ENCODE assay signal across 18 mouse cellular contexts in genomic region chr7:139855261-139855660, GRCm38 (mm10). TPM values are rescaled to one million over a fixed set of nuclear protein-coding genes. Genes with fewer than 3 reads are reported as not detected.
"Had no signal": no experiment of that assay in that cellular context is flagged by ENCODE, and none has a peak within 500 bp of the region (broad histone marks: within the 10 kb centered on the region; RNA-seq: fewer than 3 reads in every experiment).

No protein-coding gene starts in this region.

- DNase-seq: kidney, adult 9 months; kidney, postnatal 14 days; kidney, postnatal 4 days; left cerebral cortex, postnatal 4 days; liver, postnatal 0 days; lung, embryonic 14.5 days; thymus, adult 2 months; thymus, postnatal 14 days; thymus, postnatal 4 days had no signal

- H3K27ac ChIP-seq: limb, embryonic 12.5 days; limb, embryonic 15.5 days; liver, embryonic 14.5 days; macrophage; midbrain, embryonic 12.5 days; stomach, postnatal 0 days had no signal

- H3K36me3 ChIP-seq: limb, embryonic 12.5 days; limb, embryonic 15.5 days had no signal

- H3K4me2 ChIP-seq: limb, embryonic 12.5 days; limb, embryonic 15.5 days; liver, embryonic 11.5 days; lung, embryonic 14.5 days; midbrain, embryonic 12.5 days had no signal

- H3K9ac ChIP-seq: limb, embryonic 12.5 days; limb, embryonic 15.5 days; liver, embryonic 14.5 days; liver, postnatal 0 days; lung, embryonic 14.5 days; midbrain, embryonic 12.5 days had no signal

- H3K27me3 ChIP-seq: limb, embryonic 12.5 days; limb, embryonic 15.5 days; midbrain, embryonic 12.5 days had no signal

- H3K4me1 ChIP-seq: limb, embryonic 15.5 days; megakaryocyte, embryonic 14.5 days had no signal

- H3K9me3 ChIP-seq: limb, embryonic 12.5 days; limb, embryonic 15.5 days; megakaryocyte, embryonic 14.5 days; midbrain, embryonic 12.5 days had no signal

- H3K4me3 ChIP-seq: limb, embryonic 12.5 days; limb, embryonic 15.5 days; megakaryocyte, embryonic 14.5 days; midbrain, embryonic 12.5 days had no signal

- ATAC-seq: liver, postnatal 0 days; lung, postnatal 0 days had no signal

RNA-seq across cellular contexts. Expression of gene Adgra1, which starts 21.3 kb away (rescaled TPM):
- polyA plus RNA-seq: limb, embryonic 12.5 days; liver, embryonic 14.5 days; liver, postnatal 0 days; lung, embryonic 14.5 days; macrophage had no signal

RNA-seq across cellular contexts. Expression of gene Kndc1, which starts 39.2 kb away (rescaled TPM):
- polyA plus RNA-seq: liver, embryonic 11.5 days; liver, postnatal 0 days; macrophage had no signal
